Mouse (Mus musculus) olfactory bulb, adult 2 months (tissue): ENCODE data around the gene Dock8.

Experiments used
- CTCF ChIP-seq: fragments of 200-500 bp; IDR thresholded peaks from 2 replicates; pipeline ENCODE4 v1.5.1; 2012; ENCODE audit warnings: low read depth, mild to moderate bottlenecking, low read length, moderate library complexity; ENCODE audit not compliant: insufficient read depth
- POLR2A ChIP-seq: fragments of 200-500 bp; IDR thresholded peaks from 2 replicates; pipeline ENCODE4 v1.6.1; 2012; ENCODE audit warnings: mild to moderate bottlenecking, low read depth, low read length, moderate library complexity; ENCODE audit not compliant: insufficient read depth

- TF ChIP-seq POLR2A (peak; percentile 74), CTCF (peak; percentile 84)
These were observed 38.0 kb upstream of the Dock8 start, which contains the start of gene Cbwd1 for GRCm38 (mm10) chr19:24961172-24961962.
